8 mouse cellular contexts compared by ENCODE assay signal in genomic region chr3:94657852-94658739, GRCm38 (mm10). TPM values are rescaled to one million over a fixed set of nuclear protein-coding genes. Genes with fewer than 3 reads are reported as not detected.
DNase-seq lines count a peak whose midpoint lies in the region; ATAC-seq and TF ChIP-seq lines count a peak whose summit lies in the region.
"Not testable (repeated sequence)": the region's sequence is repeated elsewhere in the genome, so short reads cannot be mapped to it uniquely, and the experiment has no call there.

No protein-coding gene starts in this region.

- not testable (repeated sequence) for H3K27ac ChIP-seq in embryonic fibroblast, embryonic 13.5 days (ENCODE audit: insufficient read depth, low read length); heart, embryonic 13.5 days (replicated peaks); intestine, embryonic 15.5 days; liver, embryonic 11.5 days (ENCODE audit: low read depth, low read length); midbrain, embryonic 10.5 days (replicated peaks); olfactory bulb, adult 2 months (ENCODE audit: insufficient read depth, low read depth, low read length)

- H3K4me1 ChIP-seq in embryonic fibroblast, embryonic 13.5 days (ENCODE audit: control insufficient read depth, insufficient read depth, low read length); intestine, embryonic 15.5 days (replicated peaks); liver, embryonic 11.5 days (replicated peaks; ENCODE audit: control insufficient read depth, insufficient read depth, low read length); midbrain, embryonic 10.5 days; olfactory bulb, adult 2 months (ENCODE audit: control insufficient read depth, insufficient read depth, low read length): not testable (repeated sequence)
- H3K4me1 ChIP-seq in heart, embryonic 13.5 days: peaks cover 11% of the 10 kb centered on the region

- H3K9ac ChIP-seq in heart, embryonic 13.5 days: peak overlapping the region; percentile 79
- H3K9ac ChIP-seq in intestine, embryonic 15.5 days: peak overlapping the region; percentile 48
- H3K9ac ChIP-seq in liver, embryonic 11.5 days (ENCODE audit: low read depth, low read length): peak overlapping the region; percentile 69

- not testable (repeated sequence) for H3K27me3 ChIP-seq in heart, embryonic 13.5 days (replicated peaks); intestine, embryonic 15.5 days (replicated peaks); liver, embryonic 11.5 days (replicated peaks; ENCODE audit: control insufficient read depth, insufficient read depth, low read length)
- peaks cover 26% of the 10 kb centered on the region for H3K27me3 ChIP-seq in midbrain, embryonic 10.5 days (ENCODE audit: low read depth, poor library complexity, severe bottlenecking)

- H3K4me2 ChIP-seq in heart, embryonic 13.5 days: peak overlapping the region; percentile 82
- peak overlapping the region; percentile 74 for H3K4me2 ChIP-seq in intestine, embryonic 15.5 days (replicated peaks)
- peak overlapping the region; percentile 88 for H3K4me2 ChIP-seq in liver, embryonic 11.5 days

- H3K4me3 ChIP-seq in embryonic fibroblast, embryonic 13.5 days (ENCODE audit: insufficient read depth, low read length): peak overlapping the region; percentile 56
- H3K4me3 ChIP-seq in heart, embryonic 13.5 days: peak overlapping the region; percentile 58
- H3K4me3 ChIP-seq in intestine, embryonic 15.5 days (replicated peaks): peak overlapping the region; percentile 43
- H3K4me3 ChIP-seq in liver, embryonic 11.5 days (ENCODE audit: low read depth, low read length): peak overlapping the region; percentile 54
- H3K4me3 ChIP-seq in midbrain, embryonic 10.5 days: peak overlapping the region; percentile 55
- peak overlapping the region; percentile 29 for H3K4me3 ChIP-seq in olfactory bulb, adult 2 months (ENCODE audit: insufficient read depth, low read depth, low read length)

- TF ChIP-seq POLR2A in brain, embryonic 14.5 days (IDR thresholded peaks at IDR 0.05; ENCODE audit: borderline replicate concordance, extremely low read depth, insufficient read depth, insufficient read length, poor library complexity, severe bottlenecking); embryonic fibroblast, embryonic 13.5 days (IDR thresholded peaks at IDR 0.05; ENCODE audit: low read depth, low read length); olfactory bulb, adult 2 months (IDR thresholded peaks at IDR 0.05; ENCODE audit: insufficient read depth, low read depth, low read length): not testable (repeated sequence)

- ATAC-seq in heart, embryonic 13.5 days (ENCODE audit: extremely low read depth, insufficient number of reproducible peaks, low FRiP score, low TSS enrichment): peak; percentile 45
- peak; percentile 27 for ATAC-seq in intestine, embryonic 15.5 days
- ATAC-seq in liver, embryonic 11.5 days (replicated peaks; ENCODE audit: low FRiP score): not testable (repeated sequence)

- not testable (repeated sequence) for H3K36me3 ChIP-seq in heart, embryonic 13.5 days; intestine, embryonic 15.5 days; liver, embryonic 11.5 days (ENCODE audit: control insufficient read depth, insufficient read depth, low read length); midbrain, embryonic 10.5 days

- TF ChIP-seq CTCF in brain, embryonic 14.5 days (IDR thresholded peaks at IDR 0.05; ENCODE audit: borderline replicate concordance, extremely low read depth, insufficient read depth, insufficient read length); embryonic fibroblast, embryonic 13.5 days (IDR thresholded peaks at IDR 0.05; ENCODE audit: borderline replicate concordance, insufficient read depth, low read length); olfactory bulb, adult 2 months (IDR thresholded peaks at IDR 0.05; ENCODE audit: insufficient read depth, low read depth, low read length): not testable (repeated sequence)

- DNase-seq in 3134 (ENCODE audit: extremely low read depth, insufficient read length, low spot score): peak; percentile 34
- peak; percentile 7 for DNase-seq in brain, embryonic 14.5 days (ENCODE audit: low read depth)
- not testable (repeated sequence) for DNase-seq in liver, embryonic 11.5 days (ENCODE audit: low spot score)
- DNase-seq in midbrain, embryonic 10.5 days (ENCODE audit: low spot score): peak; percentile 25

- not testable (repeated sequence) for H3K9me3 ChIP-seq in heart, embryonic 13.5 days; intestine, embryonic 15.5 days; liver, embryonic 11.5 days (ENCODE audit: control insufficient read depth, low read length); midbrain, embryonic 10.5 days (replicated peaks)

- whole genome bisulfite sequencing in heart, embryonic 13.5 days: 2% methylated on average over 27 of the region's 47 CpGs
- 5% methylated on average over 22 of the region's 47 CpGs for WGBS in intestine, embryonic 15.5 days
- WGBS in liver, embryonic 11.5 days: 5% methylated on average over 22 of the region's 47 CpGs
- WGBS in midbrain, embryonic 10.5 days: 2% methylated on average over 23 of the region's 47 CpGs
- WGBS in olfactory bulb, adult 2 months: 10% methylated on average over 26 of the region's 47 CpGs

RNA-seq across cellular contexts. Expression of gene Tuft1, which starts 0.6 kb away (rescaled TPM):
- polyA plus RNA-seq in brain, embryonic 14.5 days (2012; rRNA removed): 4.5 and 4.7 TPM in 2 replicates
- 3.2 and 6.1 TPM in 2 replicates for polyA plus RNA-seq in embryonic fibroblast, embryonic 13.5 days (2011; ENCODE audit: insufficient read length, low read depth, missing spikeins)
- 5.9 and 6.4 TPM in 2 replicates for polyA plus RNA-seq in heart, embryonic 13.5 days (2015; fragmentation: Nextera tagmentation; extraction: Ambion mirVana)
- 10.2 and 11.6 TPM in 2 replicates for polyA plus RNA-seq in intestine, embryonic 15.5 days (2015; fragmentation: Nextera tagmentation; extraction: Ambion mirVana)
- 7.7 and 8.8 TPM in 2 replicates for polyA plus RNA-seq in liver, embryonic 11.5 days (2014; fragmentation: Nextera tagmentation; extraction: Ambion mirVana)
- 3.9 and 4.1 TPM in 2 replicates for polyA plus RNA-seq in midbrain, embryonic 10.5 days (2016; fragmentation: Nextera tagmentation; extraction: Ambion mirVana)
- not detected in 2 replicates for polyA plus RNA-seq in olfactory bulb, adult 2 months (2012; ENCODE audit: insufficient read depth, insufficient read length, low replicate concordance, missing spikeins)

RNA-seq across cellular contexts. Expression of gene Gm10972, which starts 15.2 kb away (rescaled TPM):
- not detected in 2 replicates for polyA plus RNA-seq in brain, embryonic 14.5 days (2012; rRNA removed)
- not detected in 2 replicates for polyA plus RNA-seq in embryonic fibroblast, embryonic 13.5 days (2011; ENCODE audit: insufficient read length, low read depth, missing spikeins)
- polyA plus RNA-seq in heart, embryonic 13.5 days (2015; fragmentation: Nextera tagmentation; extraction: Ambion mirVana): not detected in 2 replicates
- not detected in 2 replicates for polyA plus RNA-seq in intestine, embryonic 15.5 days (2015; fragmentation: Nextera tagmentation; extraction: Ambion mirVana)
- not detected in 2 replicates for polyA plus RNA-seq in liver, embryonic 11.5 days (2014; fragmentation: Nextera tagmentation; extraction: Ambion mirVana)
- not detected in 2 replicates for polyA plus RNA-seq in midbrain, embryonic 10.5 days (2016; fragmentation: Nextera tagmentation; extraction: Ambion mirVana)
- not detected in 2 replicates for polyA plus RNA-seq in olfactory bulb, adult 2 months (2012; ENCODE audit: insufficient read depth, insufficient read length, low replicate concordance, missing spikeins)

RNA-seq across cellular contexts. Expression of gene Selenbp2, which starts 35.3 kb away (rescaled TPM):
- polyA plus RNA-seq in brain, embryonic 14.5 days (2012; rRNA removed): 0.52 and 0.57 TPM in 2 replicates
- not detected in 2 replicates for polyA plus RNA-seq in embryonic fibroblast, embryonic 13.5 days (2011; ENCODE audit: insufficient read length, low read depth, missing spikeins)
- 1.3 and 1.7 TPM in 2 replicates for polyA plus RNA-seq in heart, embryonic 13.5 days (2015; fragmentation: Nextera tagmentation; extraction: Ambion mirVana)
- 4.0 and 5.5 TPM in 2 replicates for polyA plus RNA-seq in intestine, embryonic 15.5 days (2015; fragmentation: Nextera tagmentation; extraction: Ambion mirVana)
- 1.7 and 2.6 TPM in 2 replicates for polyA plus RNA-seq in liver, embryonic 11.5 days (2014; fragmentation: Nextera tagmentation; extraction: Ambion mirVana)
- not detected in 2 replicates for polyA plus RNA-seq in midbrain, embryonic 10.5 days (2016; fragmentation: Nextera tagmentation; extraction: Ambion mirVana)
- not detected in 2 replicates for polyA plus RNA-seq in olfactory bulb, adult 2 months (2012; ENCODE audit: insufficient read depth, insufficient read length, low replicate concordance, missing spikeins)
